Mouse (Mus musculus) thymus, adult 2 months (tissue): ENCODE results near the gene Abcf2. TPM values are rescaled to one million over a fixed set of nuclear protein-coding genes. Genes with fewer than 3 reads are reported as not detected.

Experiments
- DNase-seq: peaks from one replicate; pipeline ENCODE4 v3.0.0; 2021
- H3K27ac ChIP-seq: fragments of 200-500 bp; 2 replicates; pipeline ENCODE4 v1.5.1; 2012; ENCODE audit warnings: low read length, control low read depth; ENCODE audit not compliant: control insufficient read depth, insufficient read depth
- H3K27me3 ChIP-seq: fragments of 200-500 bp; 2 replicates; pipeline ENCODE4 v1.6.1; 2012; ENCODE audit warnings: mild to moderate bottlenecking, low read length, moderate library complexity, mixed read lengths; ENCODE audit not compliant: control insufficient read depth, insufficient read depth
- H3K36me3 ChIP-seq: fragments of 200-500 bp; 2 replicates; pipeline ENCODE4 v1.6.1; 2012; ENCODE audit warnings: mild to moderate bottlenecking, low read length, moderate library complexity; ENCODE audit not compliant: control insufficient read depth, insufficient read depth
- H3K4me1 ChIP-seq: fragments of 200-500 bp; replicated peaks from 2 replicates; pipeline ENCODE4 v1.6.1; 2012; ENCODE audit warnings: low read length; ENCODE audit not compliant: control insufficient read depth, insufficient read depth
- H3K4me3 ChIP-seq: fragments of 200-500 bp; 2 replicates; pipeline ENCODE4 v1.5.1; 2012; ENCODE audit warnings: mild to moderate bottlenecking, low read length, control low read depth, moderate library complexity; ENCODE audit not compliant: control insufficient read depth, insufficient read depth
- CTCF ChIP-seq: fragments of 200-500 bp; IDR thresholded peaks from 2 replicates; pipeline ENCODE4 v1.5.1; 2012; ENCODE audit warnings: mild to moderate bottlenecking, control low read depth, low read length, moderate library complexity, borderline replicate concordance; ENCODE audit not compliant: control insufficient read depth, poor library complexity, insufficient read depth; ENCODE audit errors: extremely low read depth
- POLR2A ChIP-seq: fragments of 200-500 bp; IDR thresholded peaks from 2 replicates; pipeline ENCODE4 v1.6.1; 2012; ENCODE audit warnings: mild to moderate bottlenecking, low read length, control low read depth, moderate library complexity; ENCODE audit not compliant: control insufficient read depth, poor library complexity, insufficient read depth; ENCODE audit errors: extremely low read depth
- WGBS: fragments of 180-500 bp; shearing (Covaris S2); methylation state at CpG from one replicate; pipeline ENCODE4 v1.1.7; 2018; 5-methylcytosine and 5-hydroxymethylcytosine counted together
- polyA plus RNA-seq: library from polyadenylated mRNA; depleted of rRNA; stranded (reverse); fragments of >200 nt; gene quantifications from 2 replicates; pipeline ENCODE4 v1.2.3, GENCODE M21; 2012

Gene Abcf2
- polyA plus RNA-seq, 1 experiment = 121 TPM

- no peak overlapping the region for H3K4me3 ChIP-seq
- no peak overlapping the region for H3K27ac ChIP-seq
- no peaks in the 10 kb centered on the region for H3K4me1 ChIP-seq
- no peak for DNase-seq
- WGBS = 89% methylated on average over 8 of the region's 8 CpGs
- TF ChIP-seq CTCF = no peak
- no peak for TF ChIP-seq POLR2A
- H3K27me3 ChIP-seq = peaks cover 4% of the 10 kb centered on the region; the same call in 1 of the 2 replicates
- H3K36me3 ChIP-seq = no peaks in the 10 kb centered on the region
Observed at GRCm38 (mm10) chr5:24620626-24621025, 43.4 kb upstream of the Abcf2 start.

- Histone ChIP-seq H3K27me3 (peaks cover 4% of the 10 kb centered on the region; the same call in 1 of the 2 replicates), H3K27ac (no peak overlapping the region), H3K4me1 (no peaks in the 10 kb centered on the region), H3K4me3 (no peak overlapping the region), H3K36me3 (no peaks in the 10 kb centered on the region)
- no peak for DNase-seq
- 82% methylated on average over 8 of the region's 8 CpGs for WGBS
- no peak for TF ChIP-seq CTCF
- TF ChIP-seq POLR2A = no peak
Observed at GRCm38 (mm10) chr5:24620116-24620515, 42.8 kb upstream of the Abcf2 start.

GRCm38 (mm10) chr5:24618921-24619320, 41.7 kb upstream of the Abcf2 start:
- Histone ChIP-seq H3K36me3 (no peaks in the 10 kb centered on the region), H3K4me3 (no peak overlapping the region), H3K27me3 (peaks cover 4% of the 10 kb centered on the region; the same call in 1 of the 2 replicates), H3K27ac (no peak overlapping the region), H3K4me1 (no peaks in the 10 kb centered on the region)
- whole genome bisulfite sequencing = 90% methylated on average over 3 of the region's 3 CpGs
- DNase-seq = no peak
- no peak for TF ChIP-seq CTCF
- TF ChIP-seq POLR2A = no peak

- 86% methylated on average over 6 of the region's 6 CpGs for WGBS
- DNase-seq = no peak
- Histone ChIP-seq H3K4me1 (no peaks in the 10 kb centered on the region), H3K27me3 (no peaks in the 10 kb centered on the region), H3K27ac (no peak overlapping the region), H3K4me3 (no peak overlapping the region), H3K36me3 (no peaks in the 10 kb centered on the region)
- no peak for TF ChIP-seq CTCF
- TF ChIP-seq POLR2A = no peak
Observed at GRCm38 (mm10) chr5:24615097-24615496, 37.8 kb upstream of the Abcf2 start.

GRCm38 (mm10) chr5:24612302-24612649, 35.0 kb upstream of the Abcf2 start:
- TF ChIP-seq POLR2A = no peak
- no peak for TF ChIP-seq CTCF
- DNase-seq = no peak
- WGBS = 80% methylated on average over 5 of the region's 5 CpGs

GRCm38 (mm10) chr5:24611366-24612301, 34.4 kb upstream of the Abcf2 start:
- Histone ChIP-seq H3K4me3 (no peak overlapping the region), H3K27ac (no peak overlapping the region), H3K4me1 (no peaks in the 10 kb centered on the region), H3K36me3 (no peaks in the 10 kb centered on the region), H3K27me3 (no peaks in the 10 kb centered on the region; the same call in 1 of the 2 replicates)
- no peak for TF ChIP-seq POLR2A
- TF ChIP-seq CTCF = no peak
- WGBS = 88% methylated on average over 7 of the region's 7 CpGs
- DNase-seq = no peak

More at GRCm38 (mm10) chr5:24612302-24612649, 35.0 kb upstream of the Abcf2 start:
- Histone ChIP-seq H3K36me3 (no peaks in the 10 kb centered on the region), H3K27me3 (no peaks in the 10 kb centered on the region), H3K4me1 (no peaks in the 10 kb centered on the region), H3K4me3 (no peak overlapping the region), H3K27ac (no peak overlapping the region)
